In genomic region chr15:88862881-88863694, GRCm38 (mm10) we compare ENCODE assay signal across 8 mouse cellular contexts. TPM values are rescaled to one million over a fixed set of nuclear protein-coding genes. Genes with fewer than 3 reads are reported as not detected.
DNase-seq lines count a peak whose midpoint lies in the region; ATAC-seq and TF ChIP-seq lines count a peak whose summit lies in the region.

No protein-coding gene starts in this region.

- H3K4me2 ChIP-seq in heart, embryonic 11.5 days, result peak overlapping the region; percentile 95
- H3K4me2 ChIP-seq in kidney, postnatal 0 days (ENCODE audit: low read length), result peak overlapping the region; percentile 91
- peak overlapping the region; percentile 83 for H3K4me2 ChIP-seq in liver, embryonic 14.5 days (ENCODE audit: low read depth)
- H3K4me2 ChIP-seq in neural tube, embryonic 14.5 days (ENCODE audit: low read depth, low read length), result peak overlapping the region; percentile 60

- peaks cover 22% of the 10 kb centered on the region for H3K27me3 ChIP-seq in megakaryocyte, embryonic 14.5 days (replicated peaks)
- no peaks in the 10 kb centered on the region for H3K27me3 ChIP-seq in heart, embryonic 11.5 days (ENCODE audit: control insufficient read depth, insufficient read depth, low read length)
- H3K27me3 ChIP-seq in kidney, postnatal 0 days (ENCODE audit: insufficient read depth, low read length), result no peaks in the 10 kb centered on the region
- no peaks in the 10 kb centered on the region for H3K27me3 ChIP-seq in liver, embryonic 14.5 days (ENCODE audit: control insufficient read depth, insufficient read depth, low read length)
- H3K27me3 ChIP-seq in neural tube, embryonic 14.5 days (ENCODE audit: control insufficient read depth, insufficient read depth, low read length), result no peaks in the 10 kb centered on the region

- no peak for TF ChIP-seq EP300 in liver, embryonic 14.5 days (IDR thresholded peaks at IDR 0.05; ENCODE audit: low read depth)

- peak overlapping the region; percentile 96 for H3K27ac ChIP-seq in heart, embryonic 11.5 days (ENCODE audit: low read depth, low read length)
- peak overlapping the region; percentile 96 for H3K27ac ChIP-seq in kidney, postnatal 0 days
- H3K27ac ChIP-seq in liver, embryonic 14.5 days, result no peak overlapping the region
- H3K27ac ChIP-seq in neural tube, embryonic 14.5 days (ENCODE audit: low read depth, low read length), result peak overlapping the region; percentile 98

- ATAC-seq in megakaryocyte, adult 5-6 weeks (ENCODE audit: poor library complexity, severe bottlenecking), result no peak
- no peak for ATAC-seq in heart, embryonic 11.5 days (replicated peaks; ENCODE audit: insufficient number of reproducible peaks, low FRiP score, low TSS enrichment)
- no peak; the same call in 1 of the 2 replicates for ATAC-seq in kidney, postnatal 0 days (replicated peaks; ENCODE audit: low FRiP score, low read depth)
- 0 out of 2 replicates have a peak, but pooled peaks have one; percentile 0 for ATAC-seq in liver, embryonic 14.5 days (ENCODE audit: insufficient read depth)
- peak; percentile 3; the same call in 1 of the 2 replicates for ATAC-seq in neural tube, embryonic 14.5 days (ENCODE audit: low read depth)

- TF ChIP-seq CTCF in kidney, postnatal 0 days (IDR thresholded peaks at IDR 0.05; ENCODE audit: low read depth), result peak; percentile 17; the same call in 1 of the 2 replicates
- TF ChIP-seq CTCF in liver, embryonic 14.5 days (IDR thresholded peaks at IDR 0.05; ENCODE audit: low read depth), result no peak

- peak; percentile 76 to 88 for DNase-seq in cerebellum, postnatal 25 days
- peak; percentile 49 for DNase-seq in kidney, postnatal 0 days (ENCODE audit: low spot score)
- no peak for DNase-seq in liver, embryonic 14.5 days (ENCODE audit: low read depth in 3 of 3, low spot score in 3 of 3)
- DNase-seq in thymus, postnatal 25 days, result peak; percentile 69

- H3K9me3 ChIP-seq in megakaryocyte, embryonic 14.5 days, result no peaks in the 10 kb centered on the region
- H3K9me3 ChIP-seq in heart, embryonic 11.5 days (replicated peaks; ENCODE audit: control insufficient read depth, low read length), result no peaks in the 10 kb centered on the region
- H3K9me3 ChIP-seq in kidney, postnatal 0 days (replicated peaks; ENCODE audit: low read length), result no peaks in the 10 kb centered on the region
- H3K9me3 ChIP-seq in liver, embryonic 14.5 days (ENCODE audit: control insufficient read depth, low read length), result no peaks in the 10 kb centered on the region
- H3K9me3 ChIP-seq in neural tube, embryonic 14.5 days (ENCODE audit: control insufficient read depth, low read length), result no peaks in the 10 kb centered on the region

- under 1% methylated on average over 98 of the region's 98 CpGs for WGBS in heart, embryonic 11.5 days (ENCODE audit: insufficient replicate concordance)
- WGBS in kidney, postnatal 0 days, result under 1% methylated on average over 91 of the region's 98 CpGs
- under 1% methylated on average over 92 of the region's 98 CpGs for WGBS in liver, embryonic 14.5 days (ENCODE audit: insufficient replicate concordance)
- WGBS in neural tube, embryonic 14.5 days, result under 1% methylated on average over 93 of the region's 98 CpGs

- peaks cover 70% of the 10 kb centered on the region for H3K4me1 ChIP-seq in megakaryocyte, embryonic 14.5 days
- H3K4me1 ChIP-seq in heart, embryonic 11.5 days (ENCODE audit: control insufficient read depth, insufficient read depth, low read length), result peaks cover 52% of the 10 kb centered on the region
- peaks cover 38% of the 10 kb centered on the region for H3K4me1 ChIP-seq in kidney, postnatal 0 days (replicated peaks; ENCODE audit: insufficient read depth, low read length)
- peaks cover 7 to 18% of the 10 kb centered on the region in 2 experiments for H3K4me1 ChIP-seq in liver, embryonic 14.5 days (replicated peaks; ENCODE audit: control insufficient read depth in 2 of 2, insufficient read depth in 2 of 2, low read length in 1 of 2)
- peaks cover 20% of the 10 kb centered on the region for H3K4me1 ChIP-seq in neural tube, embryonic 14.5 days (ENCODE audit: control insufficient read depth, insufficient read depth, low read length)

- H3K36me3 ChIP-seq in megakaryocyte, embryonic 14.5 days (replicated peaks; ENCODE audit: low read length), result peaks cover 31% of the 10 kb centered on the region
- peaks cover 8% of the 10 kb centered on the region for H3K36me3 ChIP-seq in heart, embryonic 11.5 days (ENCODE audit: control insufficient read depth, insufficient read depth, low read length)
- peaks cover 23% of the 10 kb centered on the region for H3K36me3 ChIP-seq in kidney, postnatal 0 days (ENCODE audit: insufficient read depth, low read length)
- peaks cover 8% of the 10 kb centered on the region for H3K36me3 ChIP-seq in liver, embryonic 14.5 days (replicated peaks; ENCODE audit: control insufficient read depth, insufficient read depth, low read depth)
- peaks cover 11% of the 10 kb centered on the region; the same call in 1 of the 2 replicates for H3K36me3 ChIP-seq in neural tube, embryonic 14.5 days (ENCODE audit: control insufficient read depth, insufficient read depth, low read length)

- H3K9ac ChIP-seq in heart, embryonic 11.5 days (ENCODE audit: low read depth, low read length), result peak overlapping the region; percentile 86
- peak overlapping the region; percentile 89 for H3K9ac ChIP-seq in kidney, postnatal 0 days (ENCODE audit: low read depth, low read length)
- peak overlapping the region; percentile 48 for H3K9ac ChIP-seq in liver, embryonic 14.5 days (replicated peaks)
- peak overlapping the region; percentile 81 for H3K9ac ChIP-seq in neural tube, embryonic 14.5 days (replicated peaks; ENCODE audit: low read depth, low read length)

- H3K4me3 ChIP-seq in megakaryocyte, embryonic 14.5 days (replicated peaks), result peak overlapping the region; percentile 98
- peak overlapping the region; percentile 78 for H3K4me3 ChIP-seq in heart, embryonic 11.5 days (ENCODE audit: low read depth, low read length)
- peak overlapping the region; percentile 83 for H3K4me3 ChIP-seq in kidney, postnatal 0 days (replicated peaks; ENCODE audit: low read depth, low read length)
- H3K4me3 ChIP-seq in liver, embryonic 14.5 days (ENCODE audit: insufficient read depth in 1 of 2, low read depth in 2 of 2, low read length in 2 of 2), result peak overlapping the region; percentile 60 to 69
- H3K4me3 ChIP-seq in neural tube, embryonic 14.5 days (ENCODE audit: low read depth, low read length), result peak overlapping the region; percentile 98

RNA-seq across cellular contexts. Expression of gene Pim3, which starts 1.1 kb away (rescaled TPM):
- polyA plus RNA-seq in megakaryocyte, embryonic 14.5 days (2012; ENCODE audit: insufficient read depth, low replicate concordance), result 14.1 and 18.1 TPM in 2 replicates
- 6.9 and 12.5 TPM in 2 replicates for total RNA-seq in megakaryocyte, adult 5-6 weeks (2015)
- 3.3 and 4.7 TPM in 2 replicates for total RNA-seq in megakaryocyte, adult 5-6 weeks (2017)
- 43.7 and 50.1 TPM in 2 replicates for polyA plus RNA-seq in heart, embryonic 11.5 days (2014; fragmentation: Nextera tagmentation; extraction: Ambion mirVana)
- 83.4 and 88.6 TPM in 2 replicates for polyA plus RNA-seq in kidney, postnatal 0 days (2015; fragmentation: Nextera tagmentation; extraction: Ambion mirVana)
- 3.1 and 5.0 TPM in 2 replicates for polyA plus RNA-seq in liver, embryonic 14.5 days (2012; rRNA removed)
- 8.1 and 8.5 TPM in 2 replicates for polyA plus RNA-seq in liver, embryonic 14.5 days (2014; fragmentation: Nextera tagmentation; extraction: Ambion mirVana)
- polyA plus RNA-seq in neural tube, embryonic 14.5 days (2014; fragmentation: Nextera tagmentation; extraction: Ambion mirVana), result 45.7 and 54.9 TPM in 2 replicates

RNA-seq across cellular contexts. Expression of gene Creld2, which starts 43.6 kb away (rescaled TPM):
- polyA plus RNA-seq in megakaryocyte, embryonic 14.5 days (2012; ENCODE audit: insufficient read depth, low replicate concordance), result 18.5 and 51.3 TPM in 2 replicates
- total RNA-seq in megakaryocyte, adult 5-6 weeks (2015), result 21.5 and 22.2 TPM in 2 replicates
- 38.6 and 41.4 TPM in 2 replicates for total RNA-seq in megakaryocyte, adult 5-6 weeks (2017)
- polyA plus RNA-seq in heart, embryonic 11.5 days (2014; fragmentation: Nextera tagmentation; extraction: Ambion mirVana), result 71.7 and 83.6 TPM in 2 replicates
- 79.0 and 89.8 TPM in 2 replicates for polyA plus RNA-seq in kidney, postnatal 0 days (2015; fragmentation: Nextera tagmentation; extraction: Ambion mirVana)
- polyA plus RNA-seq in liver, embryonic 14.5 days (2012; rRNA removed), result 16.2 and 25.4 TPM in 2 replicates
- polyA plus RNA-seq in liver, embryonic 14.5 days (2014; fragmentation: Nextera tagmentation; extraction: Ambion mirVana), result 34.1 and 38.6 TPM in 2 replicates
- 53.1 and 58.6 TPM in 2 replicates for polyA plus RNA-seq in neural tube, embryonic 14.5 days (2014; fragmentation: Nextera tagmentation; extraction: Ambion mirVana)

RNA-seq across cellular contexts. Expression of gene Alg12, which starts 44.0 kb away (rescaled TPM):
- 1.6 and 6.8 TPM in 2 replicates for polyA plus RNA-seq in megakaryocyte, embryonic 14.5 days (2012; ENCODE audit: insufficient read depth, low replicate concordance)
- 11.0 and 13.0 TPM in 2 replicates for total RNA-seq in megakaryocyte, adult 5-6 weeks (2015)
- total RNA-seq in megakaryocyte, adult 5-6 weeks (2017), result 5.1 and 5.7 TPM in 2 replicates
- polyA plus RNA-seq in heart, embryonic 11.5 days (2014; fragmentation: Nextera tagmentation; extraction: Ambion mirVana), result 11.6 and 12.5 TPM in 2 replicates
- 9.8 and 11.2 TPM in 2 replicates for polyA plus RNA-seq in kidney, postnatal 0 days (2015; fragmentation: Nextera tagmentation; extraction: Ambion mirVana)
- polyA plus RNA-seq in liver, embryonic 14.5 days (2012; rRNA removed), result 4.9 and 5.2 TPM in 2 replicates
- polyA plus RNA-seq in liver, embryonic 14.5 days (2014; fragmentation: Nextera tagmentation; extraction: Ambion mirVana), result 4.9 and 5.9 TPM in 2 replicates
- 8.1 and 8.2 TPM in 2 replicates for polyA plus RNA-seq in neural tube, embryonic 14.5 days (2014; fragmentation: Nextera tagmentation; extraction: Ambion mirVana)

Comparison
In these comparisons a context has a peak if more than half of its experiments do, and no peak if none do; other contexts are left out.
1. ATAC-seq: peak in liver, embryonic 14.5 days (single experiment) and neural tube, embryonic 14.5 days (single experiment); none in megakaryocyte, adult 5-6 weeks (single experiment), heart, embryonic 11.5 days (single experiment) and kidney, postnatal 0 days (single experiment).
2. DNase-seq: peak in cerebellum, postnatal 25 days (2 of 2), kidney, postnatal 0 days (single experiment) and thymus, postnatal 25 days (single experiment); none in liver, embryonic 14.5 days (0 of 3).
3. Peak in every context shown above with its lines, with median percentiles within 50 percentile points of each other: H3K4me3 ChIP-seq, H3K4me2 ChIP-seq and H3K9ac ChIP-seq.